Mouse (Mus musculus) Patski (cell line): ENCODE measurements around the gene Elmsan1. TPM values are rescaled to one million over a fixed set of nuclear protein-coding genes. Genes with fewer than 3 reads are reported as not detected.

ENCODE experiments used
- ATAC-seq: fragments of 100-300 bp; one replicate; pipeline ENCODE4 v1.8.0; 2021
- CTCF ChIA-PET: fragments of 350-600 bp; sonication (Branson Sonifier 250); formaldehyde crosslinking; loops from one replicate; lab custom pipeline; 2022; ENCODE audit warnings: inconsistent platforms; lab: Charles Lee
- POLR2A ChIA-PET: fragments of 350-600 bp; sonication (Branson Sonifier 250); formaldehyde crosslinking; loops from one replicate; lab custom pipeline; 2022; ENCODE audit warnings: antibody characterized with exemption, inconsistent platforms; lab: Charles Lee
- DNase-seq: peaks from one replicate; pipeline ENCODE4 v3.0.0-alpha.2; 2011; ENCODE audit warnings: low read depth, low spot score
- H3K27me3 ChIP-seq: fragments of 371-371 bp; one replicate; pipeline ENCODE4 v1.5.1; 2021
- CTCF ChIP-seq: fragments of 100-300 bp; IDR thresholded peaks from one replicate; pipeline ENCODE4 v1.5.1; 2021
- in situ Hi-C: fragments of 300-500 bp; cut with MboI; formaldehyde crosslinking; loops from 3 replicates; pipeline ENCODE4 v1.11.1; 2018; ENCODE audit warnings: low pct_unique_long_range_greater_than_20kb, mixed read lengths
- polyA plus RNA-seq: library from polyadenylated mRNA; unstranded; gene quantifications from one replicate; pipeline ENCODE4 v1.2.3, GENCODE M21; 2021

Gene Elmsan1
- polyA plus RNA-seq, 1 experiment from 2014 or later = 16.0 TPM

- ChIA-PET CTCF (no interaction called here), POLR2A (interaction anchor here (1.2 to 1.4 kb wide), 2 partner anchors 18 to 26 kb away, joined by 3 read pairs; no protein-coding TSS in a partner anchor)
- no peak for DNase-seq
- H3K27me3 ChIP-seq = no peaks in the 10 kb centered on the region
- in situ Hi-C loops = no loop called here
- ATAC-seq = no peak
- TF ChIP-seq CTCF = no peak
Measured at GRCm38 (mm10) chr12:84215758-84216440, 2.8 kb downstream of the Elmsan1 start.

GRCm38 (mm10) chr12:84214495-84215175 lies 4.0 kb downstream of the Elmsan1 start:
- DNase-seq (no peak), ATAC-seq (no peak)
- TF ChIP-seq CTCF = no peak
- ChIA-PET CTCF (no interaction called here), POLR2A (interaction anchor here (0.6 to 1.2 kb wide), 2 partner anchors 19 to 39 kb away, joined by 3 read pairs; no protein-coding TSS in a partner anchor)
- in situ Hi-C loops = no loop called here
- no peaks in the 10 kb centered on the region for H3K27me3 ChIP-seq

GRCm38 (mm10) chr12:84212297-84212696 lies 6.4 kb downstream of the Elmsan1 start:
- H3K27me3 ChIP-seq = no peaks in the 10 kb centered on the region
- ChIA-PET CTCF (no interaction called here), POLR2A (no interaction called here)
- TF ChIP-seq CTCF = no peak
- ATAC-seq = peak; percentile 17
- in situ Hi-C loops = no loop called here
- DNase-seq = no peak

GRCm38 (mm10) chr12:84211021-84211538 lies 7.6 kb downstream of the Elmsan1 start:
- CTCF ChIA-PET = no interaction called here
- in situ Hi-C loops = no loop called here
- no peaks in the 10 kb centered on the region for H3K27me3 ChIP-seq
- POLR2A ChIA-PET = no interaction called here
- DNase-seq (no peak), ATAC-seq (no peak)
- TF ChIP-seq CTCF = no peak

- POLR2A ChIA-PET = no interaction called here
- ATAC-seq (no peak), DNase-seq (no peak)
- no peaks in the 10 kb centered on the region for H3K27me3 ChIP-seq
- in situ Hi-C loops = no loop called here
- CTCF ChIA-PET = no interaction called here
- no peak for TF ChIP-seq CTCF
Measured at GRCm38 (mm10) chr12:84210288-84210687, 8.4 kb downstream of the Elmsan1 start.

- DNase-seq = no peak
- POLR2A ChIA-PET = interaction anchor here (0.6 kb wide), 1 partner anchor 45 kb away, joined by 4 read pairs; no protein-coding TSS in a partner anchor
- TF ChIP-seq CTCF = no peak
- ATAC-seq = no peak
- in situ Hi-C loops = no loop called here
- CTCF ChIA-PET = no interaction called here
- no peaks in the 10 kb centered on the region for H3K27me3 ChIP-seq
Measured at GRCm38 (mm10) chr12:84209093-84209492, 9.6 kb downstream of the Elmsan1 start.

GRCm38 (mm10) chr12:84207209-84207817 lies 11.4 kb downstream of the Elmsan1 start:
- TF ChIP-seq CTCF = no peak
- ChIA-PET CTCF (no interaction called here), POLR2A (no interaction called here)
- no peaks in the 10 kb centered on the region for H3K27me3 ChIP-seq
- in situ Hi-C loops = no loop called here
- ATAC-seq (no peak), DNase-seq (no peak)

- DNase-seq = no peak
Measured at GRCm38 (mm10) chr12:84206525-84206924, 12.2 kb downstream of the Elmsan1 start.

GRCm38 (mm10) chr12:84205659-84206185 lies 13.0 kb downstream of the Elmsan1 start:
- POLR2A ChIA-PET = no interaction called here
- ATAC-seq (no peak), DNase-seq (no peak)
- TF ChIP-seq CTCF = no peak
- H3K27me3 ChIP-seq = no peaks in the 10 kb centered on the region
- in situ Hi-C loops = no loop called here
- CTCF ChIA-PET = no interaction called here

More at GRCm38 (mm10) chr12:84206525-84206924, 12.2 kb downstream of the Elmsan1 start:
- POLR2A ChIA-PET = no interaction called here
- no peak for TF ChIP-seq CTCF
- in situ Hi-C loops = no loop called here
- CTCF ChIA-PET = no interaction called here
- no peaks in the 10 kb centered on the region for H3K27me3 ChIP-seq
- no peak for ATAC-seq

- in situ Hi-C loops = no loop called here
- no peak for ATAC-seq
Measured at GRCm38 (mm10) chr12:84204662-84205061, 14.0 kb downstream of the Elmsan1 start.

More at GRCm38 (mm10) chr12:84204662-84205061, 14.0 kb downstream of the Elmsan1 start:
- no peak for DNase-seq
- CTCF ChIA-PET = no interaction called here
- H3K27me3 ChIP-seq = no peaks in the 10 kb centered on the region
- POLR2A ChIA-PET = no interaction called here
- TF ChIP-seq CTCF = no peak
